Mouse (Mus musculus) intestine, postnatal 0 days (tissue): ENCODE measurements around the gene Lias. TPM values are rescaled to one million over a fixed set of nuclear protein-coding genes. Genes with fewer than 3 reads are reported as not detected.
A peak's percentile ranks its signal among the peaks of the same experiment; 100 is the strongest.

Experiments
- ATAC-seq: fragments of 200-750 bp; cut with Nextera tagmentation; 2 replicates; pipeline ENCODE4 v1.8.0; 2017; ENCODE audit warnings: mild to moderate bottlenecking, moderate TSS enrichment, moderate library complexity
- H3K27ac ChIP-seq: fragments of 300-500 bp; sonication (generic); 2 replicates; pipeline ENCODE4 v1.5.1; 2014; ENCODE audit warnings: mild to moderate bottlenecking, low read depth, low read length, moderate library complexity
- H3K27me3 ChIP-seq: fragments of 300-500 bp; sonication (generic); replicated peaks from 2 replicates; pipeline ENCODE4 v1.6.1; 2014; ENCODE audit warnings: low read length, mixed read lengths; ENCODE audit not compliant: control insufficient read depth, insufficient read depth
- H3K36me3 ChIP-seq: fragments of 300-500 bp; sonication (generic); 2 replicates; pipeline ENCODE4 v1.6.1; 2014; ENCODE audit warnings: mild to moderate bottlenecking, moderate library complexity; ENCODE audit not compliant: control insufficient read depth, insufficient read depth
- H3K4me1 ChIP-seq: fragments of 300-500 bp; sonication (generic); replicated peaks from 2 replicates; pipeline ENCODE4 v1.6.1; 2014; ENCODE audit warnings: antibody characterized with exemption, low read length, mixed read lengths; ENCODE audit not compliant: control insufficient read depth, insufficient read depth
- H3K4me2 ChIP-seq: fragments of 300-500 bp; sonication (generic); replicated peaks from 2 replicates; pipeline ENCODE4 v1.6.1; 2014; ENCODE audit warnings: low read depth, mild to moderate bottlenecking, moderate library complexity
- H3K4me3 ChIP-seq: fragments of 300-500 bp; sonication (generic); 2 replicates; pipeline ENCODE4 v1.5.1; 2014; ENCODE audit warnings: low read depth, low read length
- H3K9ac ChIP-seq: fragments of 300-500 bp; sonication (generic); 2 replicates; pipeline ENCODE4 v1.6.1; 2014; ENCODE audit warnings: mild to moderate bottlenecking, low read depth, low read length
- H3K9me3 ChIP-seq: fragments of 300-500 bp; sonication (generic); 2 replicates; pipeline ENCODE4 v1.6.1; 2016; ENCODE audit warnings: mixed run types; ENCODE audit not compliant: control insufficient read depth
- CTCF ChIP-seq: sonication (generic); IDR thresholded peaks from 2 replicates; pipeline ENCODE4 v1.5.1; 2016; ENCODE audit warnings: low read depth, mild to moderate bottlenecking, control low read depth, antibody characterized with exemption, moderate library complexity
- WGBS: fragments of 180-500 bp; shearing (Covaris S2); extraction: QIAGEN DNeasy Blood & Tissue Kit; methylation state at CpG from one replicate; pipeline ENCODE4 v1.1.7; 2014; 5-methylcytosine and 5-hydroxymethylcytosine counted together
- polyA plus RNA-seq: library from polyadenylated mRNA; unstranded; fragments of >200 nt; fragmentation: Nextera tagmentation; extraction: Ambion mirVana; gene quantifications from 2 replicates; pipeline ENCODE4 v1.2.1, GENCODE M21; 2015

The Lias gene
- polyA plus RNA-seq = 40.6 and 41.9 TPM in 2 replicates

- WGBS = under 1% methylated on average over 83 of the region's 83 CpGs
- H3K27ac ChIP-seq = peak within 1 kb of the TSS; percentile 81
- H3K4me1 ChIP-seq = no peaks in the 10 kb centered on the region; the same call in 1 of the 2 replicates
- no peak for TF ChIP-seq CTCF
- peaks cover 33% of the 10 kb centered on the region for H3K36me3 ChIP-seq
- H3K4me3 ChIP-seq = peak within 1 kb of the TSS; percentile 98
- H3K27me3 ChIP-seq = no peaks in the 10 kb centered on the region
- H3K9me3 ChIP-seq = no peaks in the 10 kb centered on the region
- H3K4me2 ChIP-seq = peak within 1 kb of the TSS; percentile 79
- ATAC-seq = peak; percentile 92
- peak within 1 kb of the TSS; percentile 94 for H3K9ac ChIP-seq
Observed at GRCm38 (mm10) chr5:65390648-65391644, at the start of gene Lias, which contains the start of gene Rpl9. TSS of gene Lias (plus strand) at chr5:65391497. TSS of gene Rpl9 (minus strand) at chr5:65391444.

- TF ChIP-seq CTCF = no peak
- Histone ChIP-seq H3K9ac (peak within 1 kb of the TSS; percentile 17; the same call in 1 of the 2 replicates), H3K9me3 (no peaks in the 10 kb centered on the region), H3K27ac (no peak within 1 kb of the TSS), H3K4me2 (peak within 1 kb of the TSS; percentile 69), H3K36me3 (no peaks in the 10 kb centered on the region), H3K4me3 (peak within 1 kb of the TSS; percentile 45), H3K4me1 (no peaks in the 10 kb centered on the region), H3K27me3 (no peaks in the 10 kb centered on the region)
- WGBS = 40% methylated on average over 15 of the region's 15 CpGs
- peak; percentile 73 for ATAC-seq
Observed at GRCm38 (mm10) chr5:65348168-65348567, 43.1 kb upstream of the Lias start, which contains the start of gene Klb. TSS of gene Klb (plus strand) at chr5:65348314.

- H3K4me2 ChIP-seq = no peak overlapping the region
- ATAC-seq = no peak
- no peak for TF ChIP-seq CTCF
Observed at GRCm38 (mm10) chr5:65350508-65350907, 40.8 kb upstream of the Lias start.

GRCm38 (mm10) chr5:65354097-65354496 lies 37.2 kb upstream of the Lias start:
- H3K4me3 ChIP-seq = no peak overlapping the region
- no peaks in the 10 kb centered on the region for H3K9me3 ChIP-seq
- ATAC-seq = no peak
- 40% methylated on average over 3 of the region's 3 CpGs for WGBS
- no peaks in the 10 kb centered on the region for H3K36me3 ChIP-seq
- H3K27ac ChIP-seq = no peak overlapping the region
- no peak overlapping the region for H3K9ac ChIP-seq
- no peaks in the 10 kb centered on the region for H3K27me3 ChIP-seq
- H3K4me1 ChIP-seq = no peaks in the 10 kb centered on the region
- no peak for TF ChIP-seq CTCF
- no peak overlapping the region for H3K4me2 ChIP-seq

More at GRCm38 (mm10) chr5:65350508-65350907, 40.8 kb upstream of the Lias start:
- Histone ChIP-seq H3K4me1 (no peaks in the 10 kb centered on the region), H3K36me3 (no peaks in the 10 kb centered on the region), H3K27ac (no peak overlapping the region), H3K4me3 (no peak overlapping the region), H3K27me3 (no peaks in the 10 kb centered on the region), H3K9me3 (no peaks in the 10 kb centered on the region), H3K9ac (no peak overlapping the region)
- 50% methylated on average over 10 of the region's 10 CpGs for WGBS

GRCm38 (mm10) chr5:65354985-65355384 lies 36.3 kb upstream of the Lias start:
- Histone ChIP-seq H3K9me3 (no peaks in the 10 kb centered on the region), H3K4me2 (no peak overlapping the region), H3K36me3 (no peaks in the 10 kb centered on the region), H3K4me3 (no peak overlapping the region), H3K27me3 (no peaks in the 10 kb centered on the region), H3K4me1 (no peaks in the 10 kb centered on the region), H3K9ac (no peak overlapping the region), H3K27ac (no peak overlapping the region)
- ATAC-seq = no peak
- TF ChIP-seq CTCF = 0 out of 2 replicates have a peak, but pooled peaks have one; percentile 22
- 81% methylated on average over 5 of the region's 5 CpGs for WGBS

- H3K4me1 ChIP-seq = no peaks in the 10 kb centered on the region
- H3K4me2 ChIP-seq = no peak overlapping the region
- H3K27ac ChIP-seq = peak overlapping the region; percentile 47; the same call in 1 of the 2 replicates
- H3K36me3 ChIP-seq = no peaks in the 10 kb centered on the region
- TF ChIP-seq CTCF = no peak
- no peaks in the 10 kb centered on the region for H3K27me3 ChIP-seq
- H3K9ac ChIP-seq = no peak overlapping the region
- H3K4me3 ChIP-seq = no peak overlapping the region
- ATAC-seq = peak; percentile 97
- WGBS = 45% methylated on average over 6 of the region's 6 CpGs
- no peaks in the 10 kb centered on the region for H3K9me3 ChIP-seq
Observed at GRCm38 (mm10) chr5:65356851-65357250, 34.4 kb upstream of the Lias start.
